Mouse (Mus musculus): ENCODE data around the gene Polr3a.
"Not testable (repeated sequence)": the region's sequence is repeated elsewhere in the genome, so short reads cannot be mapped to it uniquely, and the experiment has no call there.

Polr3a gene

DNA sequence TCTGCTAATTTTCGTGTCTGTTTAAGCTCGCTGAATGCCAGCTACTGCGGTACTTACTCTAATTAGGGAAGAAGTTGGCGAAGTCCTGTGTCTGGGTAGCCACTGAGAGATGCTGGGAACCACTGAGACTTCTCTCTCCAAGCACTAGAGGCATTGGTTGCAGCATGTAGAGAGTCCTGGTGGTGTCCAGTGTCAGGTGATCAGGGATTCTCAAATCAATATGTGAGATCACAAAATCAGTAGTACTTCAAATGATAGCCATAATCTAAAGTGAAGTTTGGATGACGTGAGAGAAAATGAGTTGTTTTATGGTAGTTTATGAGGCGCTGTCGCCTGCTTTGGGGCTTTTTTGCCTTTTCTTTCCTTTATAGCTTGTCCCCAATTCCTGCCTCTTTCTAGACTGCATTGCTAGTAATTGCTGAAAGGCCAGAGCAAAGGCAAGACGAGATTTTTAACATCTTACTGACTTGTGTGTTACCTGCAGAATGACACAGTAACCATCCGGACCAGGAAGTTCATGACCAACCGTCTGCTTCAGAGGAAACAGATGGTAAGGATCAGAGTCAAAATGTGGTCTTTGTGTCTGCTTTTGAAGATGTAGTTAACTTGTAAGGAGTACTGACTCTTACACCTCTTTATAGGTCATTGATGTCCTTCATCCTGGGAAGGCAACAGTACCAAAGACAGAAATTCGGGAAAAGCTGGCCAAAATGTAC, 4.6 kb upstream of the Polr3a start:
- no peak for DNase-seq (ENCODE audit: low spot score in 2 of 2)

DNA sequence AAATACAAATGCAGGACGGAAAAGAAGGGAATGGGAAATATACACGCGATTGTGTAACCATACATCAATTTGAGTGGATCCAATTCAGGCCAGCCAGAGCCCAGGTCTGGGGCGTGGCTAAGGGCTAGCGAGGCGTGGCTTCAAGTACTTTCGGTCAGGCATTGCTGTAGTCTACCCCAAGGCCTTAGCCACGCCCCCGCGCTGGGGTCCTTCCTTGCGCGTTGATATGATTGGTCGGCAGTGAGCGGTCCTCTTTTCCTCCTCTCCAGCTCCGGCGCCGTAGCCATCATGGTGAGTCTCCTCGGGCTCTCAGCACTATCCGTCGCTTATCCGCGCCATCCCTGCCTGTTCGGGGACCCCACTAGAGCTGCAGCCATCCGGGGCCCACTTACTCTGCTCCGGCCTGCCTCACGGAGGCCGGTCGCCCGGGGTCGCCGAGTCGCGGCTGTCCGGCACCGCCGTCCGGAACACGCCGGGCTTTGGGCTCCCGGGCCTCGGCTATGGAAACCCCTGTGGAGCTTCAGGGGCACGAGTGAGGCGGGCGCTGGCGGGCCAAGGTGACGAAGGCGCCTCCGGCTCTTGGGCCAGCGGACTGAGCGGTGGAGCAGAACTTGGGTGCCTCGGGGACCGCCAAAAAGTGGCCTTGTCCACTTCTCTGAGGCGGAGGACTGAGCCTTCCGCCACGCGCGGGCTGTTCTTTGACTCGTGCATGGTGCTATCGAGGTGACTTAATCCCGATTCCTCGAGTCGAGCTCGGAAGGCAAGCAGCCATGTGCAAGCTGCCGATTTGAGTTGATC, 3.8 kb upstream of the Polr3a start:
- peak; percentile 93 to 99 for DNase-seq (ENCODE audit: low spot score in 2 of 2)

DNA sequence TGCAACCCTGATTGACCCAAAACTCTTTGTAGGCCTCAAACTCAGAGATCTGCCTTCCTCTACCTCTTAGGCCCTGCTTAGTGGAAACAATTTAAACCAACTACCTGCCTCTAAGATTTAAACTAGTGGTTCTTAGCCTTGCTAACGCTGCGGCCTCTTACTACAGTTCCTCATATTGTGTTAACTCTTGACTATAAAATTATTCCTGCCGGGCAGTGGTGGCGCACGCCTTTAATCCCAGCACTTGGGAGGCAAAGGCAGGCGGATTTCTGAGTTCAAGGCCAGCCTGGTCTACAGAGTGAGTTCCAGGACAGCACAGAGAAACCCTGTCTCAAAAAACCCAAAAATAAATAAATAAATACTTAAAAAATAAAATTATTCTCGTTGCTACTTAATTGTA, 2.9 kb upstream of the Polr3a start:
- DNase-seq (ENCODE audit: low spot score in 2 of 2) = not testable (repeated sequence)

DNA sequence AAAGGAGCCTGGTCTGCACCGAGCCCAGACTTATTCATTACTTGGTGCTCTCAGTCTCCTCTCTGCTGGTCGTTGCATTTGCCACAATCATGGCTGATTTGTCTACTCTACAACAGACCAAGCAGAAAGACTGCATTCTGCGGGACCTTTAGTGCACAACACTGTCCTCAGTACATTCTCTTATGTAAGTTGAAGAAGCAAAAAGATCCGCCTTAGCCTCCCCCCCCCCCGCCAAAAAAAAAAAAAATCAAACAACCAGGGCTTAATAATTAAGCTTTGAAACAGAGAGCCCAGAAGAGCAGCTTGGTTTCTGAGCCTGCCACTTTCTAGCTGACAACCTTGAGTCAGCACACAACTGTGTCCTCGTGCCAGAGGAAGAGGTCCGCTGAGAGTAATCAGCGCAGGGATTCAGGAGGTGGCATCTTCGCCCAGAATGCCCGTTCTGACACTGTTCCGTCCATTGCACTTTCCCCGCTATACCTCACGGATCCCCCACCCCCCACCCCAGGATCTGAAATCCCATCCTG, 554 bp downstream of the Polr3a start:
- no peak for DNase-seq (ENCODE audit: low spot score in 2 of 2)

DNA sequence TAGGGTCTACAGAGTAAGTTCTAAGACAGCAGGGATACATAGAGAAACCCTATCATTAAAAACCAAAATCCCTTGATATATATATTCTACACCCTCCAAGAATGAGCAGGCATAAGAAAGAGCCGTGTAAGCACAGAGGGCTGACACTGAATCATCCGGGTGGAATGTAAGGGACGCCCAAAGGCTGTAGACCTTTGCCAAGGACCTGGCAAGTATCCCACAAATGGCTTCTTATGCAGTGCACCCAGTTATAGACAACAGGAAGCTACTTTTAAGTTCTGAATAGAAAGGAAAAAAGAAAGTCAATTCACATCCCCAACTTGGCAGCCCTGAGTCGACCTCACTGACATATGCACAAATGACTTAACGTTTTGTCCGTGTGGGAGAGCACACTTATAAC, 18.1 kb downstream of the Polr3a start:
- DNase-seq (ENCODE audit: low spot score in 2 of 2) = no peak

DNA sequence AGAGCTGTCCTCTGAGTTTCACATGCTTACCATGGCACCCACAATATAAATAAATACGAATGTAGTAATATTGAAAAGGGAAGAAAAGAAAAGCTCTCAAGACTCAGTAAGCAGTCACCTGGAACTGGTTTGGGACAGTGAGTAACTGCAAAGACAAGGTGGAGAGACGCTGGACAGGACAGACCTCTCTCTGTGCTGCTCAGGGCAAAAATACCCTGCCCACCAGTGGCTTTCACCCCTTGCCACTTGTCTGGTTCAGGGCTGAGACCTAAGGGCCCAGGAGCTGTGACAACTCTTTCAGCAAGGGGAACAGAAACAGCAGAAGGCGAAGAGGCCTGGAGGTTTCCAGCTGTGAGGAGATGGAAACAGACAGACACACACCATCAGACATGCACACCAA, 28.7 kb downstream of the Polr3a start:
- no peak for DNase-seq (ENCODE audit: low spot score in 2 of 2)

DNA sequence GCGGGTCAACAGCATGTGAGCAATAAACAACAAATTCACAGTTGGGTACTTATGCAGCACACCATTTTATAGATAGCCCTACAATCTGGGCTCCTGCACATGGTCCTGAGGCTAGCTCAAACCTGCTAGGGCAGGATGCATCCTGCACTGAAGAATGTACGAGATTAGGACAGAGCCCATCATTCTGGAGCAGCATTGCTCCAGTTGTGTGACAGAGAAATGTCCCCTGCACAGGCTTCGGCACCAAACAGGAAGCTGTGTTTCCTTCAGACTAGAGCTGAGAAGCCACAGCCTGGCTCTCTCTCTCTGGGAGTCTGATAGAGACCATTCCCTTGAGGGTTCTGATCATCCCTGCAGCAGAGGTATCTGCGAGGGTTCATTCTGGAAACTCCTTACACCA, 43.3 kb downstream of the Polr3a start:
- DNase-seq (ENCODE audit: low spot score in 2 of 2) = not testable (repeated sequence)
